Mouse (Mus musculus): ENCODE measurements around the gene Rab31.

Gene Rab31

DNA sequence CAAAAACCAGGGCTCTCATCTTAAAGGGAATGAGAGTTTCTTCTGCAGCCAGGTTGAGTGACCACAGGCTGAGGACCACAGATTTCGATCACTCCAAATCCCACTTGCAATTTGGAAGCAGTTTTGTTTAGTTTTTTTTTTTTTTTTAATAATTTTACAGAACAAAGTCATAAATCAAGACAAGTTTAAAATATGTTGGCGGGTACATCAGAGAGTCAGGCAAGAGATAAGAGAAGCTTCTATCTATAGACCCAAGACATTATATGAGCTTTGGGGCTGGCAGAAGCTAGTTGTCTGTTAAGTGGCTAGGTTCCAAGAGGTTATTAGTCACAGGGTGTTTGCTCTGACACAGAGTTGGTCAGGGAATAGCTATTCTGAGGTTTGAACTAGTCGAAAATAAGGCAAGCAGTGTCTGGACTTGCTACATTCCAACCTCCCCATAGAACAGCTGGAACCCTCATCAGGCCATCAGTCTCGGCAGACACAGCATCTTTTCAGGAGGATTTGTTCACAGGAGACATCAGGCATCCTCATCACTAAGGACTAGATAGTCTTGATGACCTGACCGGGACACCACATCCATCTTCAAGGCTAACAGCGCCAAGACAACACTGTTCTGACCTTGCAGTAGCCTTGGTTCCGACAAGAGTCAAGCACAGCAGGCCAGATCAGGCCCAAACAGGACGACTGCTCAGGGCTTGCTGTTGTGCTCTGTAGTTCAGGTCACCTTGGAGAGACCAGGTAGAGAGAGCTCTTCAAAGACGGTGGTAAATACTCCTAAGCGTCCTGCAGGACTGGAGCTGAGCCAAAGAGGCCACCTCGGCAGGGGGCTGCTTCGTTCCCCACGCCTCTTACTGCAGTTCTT lies 68.8 kb downstream of the Rab31 start:
- no peak for DNase-seq (ENCODE audit: low spot score in 2 of 2)

GRCm38 (mm10) chr17:65701797-65702566 lies 70.6 kb downstream of the Rab31 start:
- peak in 1 of 2 experiments; percentile 75 for DNase-seq (ENCODE audit: low spot score in 2 of 2)

- no peak for DNase-seq (ENCODE audit: low spot score in 2 of 2)
These were observed 71.2 kb downstream of the Rab31 start for GRCm38 (mm10) chr17:65701356-65701755.

- no peak for DNase-seq (ENCODE audit: low spot score in 2 of 2)
These were observed 72.5 kb downstream of the Rab31 start for GRCm38 (mm10) chr17:65700060-65700459.

DNA sequence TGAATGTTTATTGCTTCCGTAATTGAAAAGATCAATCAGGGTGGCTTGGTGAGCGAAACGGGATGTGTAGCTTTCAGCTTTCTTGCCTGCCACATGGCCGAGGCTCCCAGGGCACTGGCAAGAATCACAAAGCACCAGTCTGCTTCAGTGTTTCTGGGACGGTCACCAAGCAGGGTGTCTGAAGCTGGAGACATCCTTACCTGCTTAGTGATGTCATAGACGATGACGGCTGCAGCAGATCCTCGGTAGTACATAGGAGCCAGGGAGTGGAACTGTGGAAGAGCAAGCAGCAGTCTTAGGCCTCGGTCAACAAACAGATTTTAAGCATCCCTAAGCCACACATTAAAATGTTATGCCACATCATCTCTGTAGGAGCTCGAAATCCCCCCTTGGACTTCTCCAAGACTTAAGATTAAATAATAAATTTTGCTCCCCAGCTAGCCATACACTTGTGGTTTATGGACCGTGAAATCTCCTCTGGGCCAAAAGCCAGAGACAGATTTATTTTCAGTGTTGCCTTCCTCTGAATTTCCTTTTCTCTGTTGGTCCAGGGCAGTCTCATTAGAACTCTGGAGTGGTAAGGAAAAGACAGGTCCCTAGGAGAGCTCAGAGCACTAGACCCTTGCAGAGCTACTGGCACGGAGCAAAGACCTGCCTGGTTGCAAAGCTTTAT lies 74.6 kb downstream of the Rab31 start:
- DNase-seq (ENCODE audit: low spot score in 2 of 2) = no peak

GRCm38 (mm10) chr17:65696939-65697338 lies 75.6 kb downstream of the Rab31 start:
- DNase-seq (ENCODE audit: low spot score in 2 of 2) = no peak

DNA sequence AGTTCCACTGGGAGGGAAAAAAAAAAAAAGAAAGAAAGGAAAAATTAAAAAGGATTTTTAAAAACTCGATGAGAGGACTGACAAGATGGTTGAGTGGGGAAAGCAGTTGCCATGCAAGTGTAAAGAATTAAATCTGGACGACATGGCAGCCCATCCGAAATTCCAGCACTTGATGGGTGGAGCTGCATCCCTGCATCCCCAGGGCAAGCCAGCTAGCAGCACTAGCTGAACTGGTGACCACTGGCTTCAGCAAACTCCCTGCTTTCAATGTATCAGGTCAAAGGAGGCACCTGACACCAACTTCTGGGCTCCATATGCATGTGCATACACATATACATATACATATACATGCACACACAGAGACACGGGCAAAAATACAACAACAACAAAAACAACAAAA lies 80.3 kb downstream of the Rab31 start:
- no peak for DNase-seq (ENCODE audit: low spot score in 2 of 2)

DNA sequence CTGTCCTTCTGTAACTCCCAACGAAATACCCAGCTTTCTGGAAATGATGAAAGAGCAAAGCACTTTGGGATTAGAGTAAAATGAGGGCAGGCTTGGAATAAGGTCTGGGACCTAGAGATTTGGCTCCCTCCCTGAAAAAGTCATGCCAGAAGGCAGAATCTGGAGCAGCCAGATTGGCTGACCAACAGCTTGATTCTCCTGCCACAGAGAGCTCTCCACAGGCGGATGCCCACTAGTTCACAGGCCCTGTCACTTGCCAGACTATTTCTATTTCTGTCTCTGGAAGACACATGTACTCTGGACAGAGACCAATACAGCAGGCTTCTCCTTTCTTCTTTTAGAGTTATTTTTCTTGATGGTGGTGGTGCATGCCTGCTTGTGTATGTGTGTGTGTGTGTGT lies 88.8 kb downstream of the Rab31 start:
- DNase-seq (ENCODE audit: low spot score in 2 of 2) = no peak

- no peak for DNase-seq (ENCODE audit: low spot score in 2 of 2)
These were observed 89.2 kb downstream of the Rab31 start for GRCm38 (mm10) chr17:65683316-65683715.

- no peak for DNase-seq (ENCODE audit: low spot score in 2 of 2)
These were observed 90.4 kb downstream of the Rab31 start for GRCm38 (mm10) chr17:65682071-65682680.

DNA sequence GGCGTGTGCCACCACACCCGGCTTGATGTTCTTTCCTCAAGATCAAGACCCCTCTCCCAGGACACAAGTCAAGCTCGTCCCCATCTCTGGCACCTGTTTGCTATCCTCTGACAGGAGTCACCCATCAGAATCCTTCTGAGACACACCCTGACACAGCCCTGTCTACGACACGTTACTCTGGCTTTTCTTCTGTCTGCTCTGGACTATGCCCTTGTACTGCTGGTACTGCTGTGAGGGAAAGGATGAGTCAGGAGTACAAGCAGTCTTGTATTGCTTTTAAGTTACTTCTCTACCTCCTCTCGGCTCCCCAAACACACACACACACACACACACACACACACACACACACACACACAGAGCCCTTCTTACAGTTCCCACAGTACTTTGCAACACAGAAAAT lies 91.0 kb downstream of the Rab31 start:
- no peak for DNase-seq (ENCODE audit: low spot score in 2 of 2)

- DNase-seq (ENCODE audit: low spot score in 2 of 2) = no peak
These were observed 91.6 kb downstream of the Rab31 start for GRCm38 (mm10) chr17:65680801-65681412.

- DNase-seq (ENCODE audit: low spot score in 2 of 2) = no peak
These were observed 92.6 kb downstream of the Rab31 start for GRCm38 (mm10) chr17:65679806-65680446.

- DNase-seq (ENCODE audit: low spot score in 2 of 2) = no peak
These were observed 94.8 kb downstream of the Rab31 start for GRCm38 (mm10) chr17:65677742-65678141.

DNA sequence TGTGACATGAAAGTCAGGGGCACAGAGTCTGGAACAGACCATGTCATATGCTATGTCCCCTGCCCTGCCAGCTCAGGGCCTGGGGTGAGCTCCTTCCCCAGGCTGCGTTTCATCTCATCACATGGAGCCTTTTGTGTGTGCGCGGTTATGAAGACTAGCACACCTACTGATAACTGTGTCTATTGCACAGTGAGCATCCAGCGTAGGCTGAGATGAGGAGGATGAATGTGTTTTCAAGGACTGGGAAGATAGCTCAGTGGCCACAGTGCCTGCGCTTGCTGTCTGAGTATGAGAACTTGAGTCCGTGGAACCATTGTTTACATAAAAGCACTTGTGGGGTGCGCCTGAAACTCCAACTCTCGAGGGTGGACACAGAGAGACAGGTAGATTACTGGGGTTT lies 96.0 kb downstream of the Rab31 start:
- DNase-seq (ENCODE audit: low spot score in 2 of 2) = no peak

GRCm38 (mm10) chr17:65675985-65676384 lies 96.6 kb downstream of the Rab31 start:
- DNase-seq (ENCODE audit: low spot score in 2 of 2) = no peak

DNA sequence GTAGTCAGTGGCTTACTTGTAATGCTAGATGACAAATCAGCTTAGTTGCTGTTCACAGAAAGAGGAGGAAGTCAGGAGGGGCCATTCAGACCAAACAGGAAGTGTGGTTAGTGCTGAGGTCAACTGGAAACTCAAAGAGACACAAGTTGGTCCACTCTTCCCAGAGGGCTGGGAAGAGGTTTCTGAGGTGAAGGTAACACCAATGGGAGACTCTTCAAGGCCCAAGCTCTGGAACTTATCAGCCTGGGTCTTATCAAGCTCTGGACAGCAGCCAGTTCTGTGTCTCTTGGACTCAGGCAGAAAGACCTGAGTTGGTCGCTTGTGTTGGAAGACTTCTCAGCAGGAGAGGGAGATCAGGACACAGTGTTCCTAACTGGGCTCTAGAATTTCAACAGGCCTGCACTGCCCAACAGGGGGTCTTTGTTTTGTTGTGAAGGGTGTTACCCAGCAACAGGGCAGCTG lies 97.8 kb downstream of the Rab31 start:
- DNase-seq (ENCODE audit: low spot score in 2 of 2) = no peak

GRCm38 (mm10) chr17:65672926-65673325 lies 99.6 kb downstream of the Rab31 start:
- DNase-seq (ENCODE audit: low spot score in 2 of 2) = no peak

- no peak for DNase-seq (ENCODE audit: low spot score in 2 of 2)
These were observed 103.5 kb downstream of the Rab31 start for GRCm38 (mm10) chr17:65669061-65669460.

DNA sequence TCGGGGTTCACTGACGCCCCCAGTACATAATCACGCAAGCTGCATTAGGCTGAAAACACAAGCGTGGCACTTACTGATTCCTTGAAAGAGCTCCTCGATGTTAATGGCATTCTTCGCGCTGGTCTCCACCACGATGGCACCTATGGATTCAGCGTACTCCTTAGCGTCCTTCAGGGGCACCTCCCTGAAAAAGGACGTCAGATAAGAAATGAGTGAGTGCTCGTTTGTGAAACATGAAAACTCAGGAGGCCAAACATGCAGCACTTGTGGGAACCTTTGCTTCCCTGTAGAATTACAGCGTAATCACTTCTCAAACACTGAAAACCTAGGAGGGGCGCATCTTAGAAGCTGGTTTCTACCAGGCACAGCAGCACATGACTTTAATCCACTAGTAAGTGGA lies 104.8 kb downstream of the Rab31 start:
- DNase-seq (ENCODE audit: low spot score in 2 of 2) = peak in 1 of 2 experiments; percentile 30
